Mouse (Mus musculus): ENCODE data around the gene Ubxn10.

The Ubxn10 gene

GRCm38 (mm10) chr4:138734105-138734504 lies 2.9 kb downstream of the Ubxn10 start:
- DNase-seq (ENCODE audit: low read depth, low spot score) = no peak

GRCm38 (mm10) chr4:138729018-138729703 lies 7.8 kb downstream of the Ubxn10 start:
- DNase-seq (ENCODE audit: low read depth, low spot score) = no peak

GRCm38 (mm10) chr4:138725751-138726150 lies 11.2 kb downstream of the Ubxn10 start:
- DNase-seq (ENCODE audit: low read depth, low spot score) = no peak

DNA sequence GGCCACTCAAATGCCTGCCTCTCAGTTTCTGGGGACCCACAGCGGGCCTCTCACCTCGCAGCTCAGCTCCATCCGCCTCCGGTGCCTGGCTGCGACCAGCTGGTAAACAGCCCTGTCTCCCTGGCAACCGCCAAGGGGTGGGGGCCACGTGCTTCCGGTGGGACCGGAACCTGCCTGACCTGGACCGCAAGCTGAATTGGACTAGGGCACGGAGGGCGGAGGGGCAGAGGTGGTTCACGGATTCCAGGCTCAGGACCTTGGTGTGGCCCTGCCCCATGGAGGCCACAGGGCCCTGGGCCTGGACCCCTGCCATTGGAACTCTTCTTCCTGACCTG lies 11.9 kb downstream of the Ubxn10 start:
- DNase-seq (ENCODE audit: low read depth, low spot score) = peak; percentile 67

- DNase-seq (ENCODE audit: low read depth, low spot score) = peak; percentile 87
Measured at GRCm38 (mm10) chr4:138724354-138725126, 12.4 kb downstream of the Ubxn10 start, which contains the start of gene Pla2g2c. Pla2g2c (plus strand) TSS chr4:138724792.

- DNase-seq (ENCODE audit: low read depth, low spot score) = peak; percentile 92
Measured at GRCm38 (mm10) chr4:138723493-138724281, 13.3 kb downstream of the Ubxn10 start.

DNA sequence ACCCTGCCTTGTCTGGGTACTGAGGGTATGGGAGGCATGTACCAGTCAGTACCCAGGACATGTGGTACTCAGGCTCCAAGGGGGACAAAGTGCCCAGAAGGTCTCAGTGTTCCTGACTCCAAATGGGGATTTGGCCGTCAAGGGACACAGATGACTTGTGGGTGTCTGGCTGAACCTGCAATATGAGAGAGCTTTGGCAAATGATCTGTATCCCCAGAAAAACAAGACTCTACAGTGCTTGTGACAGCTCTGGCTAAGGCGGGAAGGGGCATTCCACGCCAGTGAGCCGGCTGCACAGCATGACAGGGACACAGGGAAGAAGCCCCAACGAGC lies 17.7 kb downstream of the Ubxn10 start:
- DNase-seq (ENCODE audit: low read depth, low spot score) = peak; percentile 46

GRCm38 (mm10) chr4:138718586-138719263 lies 18.2 kb downstream of the Ubxn10 start:
- peak; percentile 60 for DNase-seq (ENCODE audit: low read depth, low spot score)

GRCm38 (mm10) chr4:138716697-138717096 lies 20.3 kb downstream of the Ubxn10 start:
- DNase-seq (ENCODE audit: low read depth, low spot score) = peak; percentile 71

GRCm38 (mm10) chr4:138714186-138714585 lies 22.8 kb downstream of the Ubxn10 start:
- no peak for DNase-seq (ENCODE audit: low read depth, low spot score)

DNA sequence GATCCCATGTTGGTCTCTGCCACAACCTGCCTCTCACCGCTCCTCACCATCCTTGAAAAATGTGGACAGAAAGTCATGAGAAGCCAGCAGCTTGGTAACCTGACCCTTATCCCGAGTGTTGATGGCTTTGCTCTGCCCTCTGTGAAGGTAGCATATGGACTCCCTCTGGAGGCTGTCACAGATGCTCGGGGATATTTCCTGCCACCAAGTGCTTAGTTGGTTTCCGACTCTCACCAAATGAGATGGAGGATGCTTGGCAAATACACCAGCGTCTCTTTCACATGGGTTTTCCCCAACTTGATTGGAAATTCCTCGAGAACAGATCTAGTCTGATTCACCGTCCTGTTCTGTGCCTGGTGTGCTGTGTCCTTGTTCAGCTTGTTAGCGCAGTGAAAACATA lies 24.3 kb downstream of the Ubxn10 start:
- DNase-seq (ENCODE audit: low read depth, low spot score) = peak; percentile 73

- no peak for DNase-seq (ENCODE audit: low read depth, low spot score)
Measured at GRCm38 (mm10) chr4:138712096-138712495, 24.9 kb downstream of the Ubxn10 start.

DNA sequence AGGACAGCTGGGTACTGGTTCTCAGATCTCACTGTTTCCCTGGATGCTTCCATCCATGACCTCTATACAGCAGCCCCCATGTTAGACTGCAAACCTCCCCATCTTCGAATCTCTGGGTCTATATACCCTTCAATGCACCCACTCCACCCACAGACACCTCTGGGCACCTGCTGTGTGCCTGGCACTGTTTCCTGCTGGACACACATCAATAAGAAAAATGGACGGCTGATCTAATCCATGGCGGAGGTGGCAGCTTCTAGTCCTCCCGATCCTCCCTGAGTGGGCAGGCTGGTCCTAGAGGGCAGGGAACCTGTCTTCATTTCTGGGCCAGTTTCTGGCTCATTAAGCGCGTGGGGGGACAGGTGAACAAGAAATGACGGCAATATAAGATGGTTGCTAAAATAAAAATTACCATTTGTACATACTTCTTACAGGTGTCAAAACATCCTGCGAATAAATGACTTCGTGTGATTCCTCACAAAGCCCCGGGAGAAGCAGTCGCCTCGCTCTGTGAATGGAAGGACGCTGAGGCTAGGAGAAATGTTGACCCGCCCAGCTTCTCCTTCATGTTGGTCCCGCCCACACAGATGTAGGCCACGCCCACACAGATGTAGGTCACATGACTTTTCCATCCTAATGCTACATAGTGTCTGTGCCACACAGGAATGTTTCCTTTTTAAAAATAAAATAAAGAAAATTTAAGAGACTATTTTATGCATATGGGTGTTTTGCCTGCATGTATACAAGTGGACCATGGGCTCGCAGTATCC lies 25.7 kb downstream of the Ubxn10 start:
- DNase-seq (ENCODE audit: low read depth, low spot score) = no peak

GRCm38 (mm10) chr4:138710633-138711032 lies 26.3 kb downstream of the Ubxn10 start:
- peak; percentile 99 for DNase-seq (ENCODE audit: low read depth, low spot score)

DNA sequence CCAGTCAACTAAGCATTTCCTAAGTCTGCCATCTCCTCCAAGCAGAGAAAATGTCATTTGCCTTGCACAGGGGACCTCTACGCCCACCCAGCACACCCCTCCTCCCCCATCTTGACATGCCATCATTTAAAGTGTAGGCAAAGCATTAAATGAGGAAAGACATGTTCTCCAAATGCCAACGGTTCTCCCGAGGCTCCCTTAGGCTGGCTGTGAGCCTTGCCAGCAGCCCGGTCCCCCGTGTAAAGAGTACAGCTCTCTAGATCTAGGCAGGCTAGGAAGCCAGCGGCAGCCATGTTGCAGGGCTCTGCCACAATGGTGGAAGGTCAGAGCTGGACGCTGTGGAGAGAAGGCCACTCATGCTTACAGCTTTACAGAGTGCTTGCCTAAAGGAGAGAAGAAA lies 27.0 kb downstream of the Ubxn10 start:
- peak; percentile 63 for DNase-seq (ENCODE audit: low read depth, low spot score)

DNA sequence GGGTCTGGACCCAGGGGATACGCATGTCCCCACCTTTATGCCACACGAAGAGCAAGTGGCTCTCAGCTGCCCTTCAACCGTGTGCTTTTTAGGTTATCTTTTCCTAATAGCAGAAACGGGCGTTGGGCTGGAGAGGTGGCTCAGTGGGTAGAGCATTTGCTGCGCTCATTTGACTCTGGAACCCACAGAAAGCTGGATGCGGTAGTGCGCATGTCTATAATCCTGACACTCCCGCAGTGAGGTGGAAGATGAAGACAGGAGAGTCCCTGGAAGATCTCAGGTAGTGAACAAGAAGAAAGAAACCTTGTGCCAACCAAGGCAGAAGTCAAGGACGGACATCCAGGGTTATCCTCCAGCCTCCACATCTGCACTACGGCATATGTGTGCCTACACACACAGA lies 27.7 kb downstream of the Ubxn10 start:
- no peak for DNase-seq (ENCODE audit: low read depth, low spot score)

- DNase-seq (ENCODE audit: low read depth, low spot score) = peak; percentile 85
Measured at GRCm38 (mm10) chr4:138708636-138709035, 28.3 kb downstream of the Ubxn10 start.

DNA sequence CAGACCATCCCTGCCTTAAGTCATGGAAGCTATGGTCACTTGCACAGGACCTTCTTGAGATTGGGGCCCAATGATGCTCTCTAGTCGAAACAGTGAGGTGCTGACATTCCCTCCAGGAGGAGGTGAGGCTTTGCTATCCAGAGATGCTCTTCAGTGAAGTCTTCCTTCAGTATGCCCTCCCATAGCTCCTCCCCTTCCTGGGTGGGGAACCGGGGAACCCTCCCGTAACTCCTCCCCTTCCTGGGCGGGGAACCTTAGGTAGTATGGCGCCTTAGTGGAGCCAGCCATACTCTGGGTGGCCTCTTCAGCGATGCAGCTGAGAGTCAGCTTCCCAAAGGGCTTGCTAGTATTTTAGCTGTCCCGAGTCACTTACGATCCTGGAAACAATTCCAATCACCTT lies 30.3 kb downstream of the Ubxn10 start:
- no peak for DNase-seq (ENCODE audit: low read depth, low spot score)

- no peak for DNase-seq (ENCODE audit: low read depth, low spot score)
Measured at GRCm38 (mm10) chr4:138704169-138704568, 32.8 kb downstream of the Ubxn10 start.

DNA sequence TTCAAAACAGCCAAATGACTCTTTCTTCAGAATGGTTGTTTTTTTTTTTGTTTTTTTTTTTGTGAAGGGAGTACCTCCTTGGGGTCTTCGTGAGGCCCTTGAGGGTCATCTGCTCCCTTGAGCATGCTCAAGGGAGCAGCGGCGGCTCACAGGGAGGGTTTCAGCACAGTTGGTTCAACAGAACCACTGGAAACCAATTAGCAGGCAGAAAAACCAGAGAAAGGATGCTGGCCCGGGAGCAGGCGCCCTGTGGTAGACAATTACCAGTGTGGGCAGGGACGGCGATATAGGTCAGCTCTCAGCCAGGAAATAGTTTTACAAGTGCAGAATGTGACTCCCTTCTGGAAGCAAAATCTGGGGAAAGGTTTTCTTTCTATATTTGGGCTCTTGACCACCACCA lies 33.4 kb downstream of the Ubxn10 start:
- no peak for DNase-seq (ENCODE audit: low read depth, low spot score)

DNA sequence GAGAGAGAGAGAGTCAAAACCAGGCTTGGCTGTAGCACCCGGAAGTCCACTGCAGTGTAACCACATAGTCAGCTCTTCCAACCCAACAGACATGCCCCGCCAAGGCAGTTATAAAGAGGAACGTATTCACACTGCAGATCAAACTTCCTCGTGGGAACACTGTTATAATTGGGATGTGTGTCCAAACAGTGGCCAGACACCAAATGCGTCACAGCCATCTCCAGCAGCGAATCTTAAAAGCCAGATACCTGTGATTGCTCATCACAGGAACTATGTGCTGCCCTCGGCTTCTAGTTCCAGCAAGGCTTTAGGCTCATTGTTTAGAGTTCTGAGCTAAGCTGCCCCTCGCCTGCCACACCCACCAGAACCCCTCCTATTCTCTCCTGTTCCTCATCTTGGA lies 34.4 kb downstream of the Ubxn10 start:
- peak; percentile 58 for DNase-seq (ENCODE audit: low read depth, low spot score)
